Mouse (Mus musculus) midbrain, embryonic 11.5 days (tissue): ENCODE data around the gene Map4k2. TPM values are rescaled to one million over a fixed set of nuclear protein-coding genes. Genes with fewer than 3 reads are reported as not detected.

ENCODE experiments used
- ATAC-seq: fragments of 200-750 bp; cut with Nextera tagmentation; 2 replicates; pipeline ENCODE4 v1.8.0; 2017; ENCODE audit warnings: moderate TSS enrichment, moderate library complexity; ENCODE audit not compliant: low FRiP score
- DNase-seq: peaks from one replicate; pipeline ENCODE4 v3.0.0; 2015; ENCODE audit warnings: low spot score; ENCODE audit errors: missing footprints
- H3K27ac ChIP-seq: fragments of 300-500 bp; sonication (generic); 2 replicates; pipeline ENCODE4 v1.5.1; 2014; ENCODE audit warnings: low read depth, low read length
- H3K27me3 ChIP-seq: fragments of 300-500 bp; sonication (generic); 2 replicates; pipeline ENCODE4 v1.6.1; 2014; ENCODE audit warnings: mild to moderate bottlenecking, low read length, moderate library complexity, mixed read lengths; ENCODE audit not compliant: control insufficient read depth, insufficient read depth
- H3K36me3 ChIP-seq: fragments of 300-500 bp; sonication (generic); 2 replicates; pipeline ENCODE4 v1.6.1; 2014; ENCODE audit warnings: mild to moderate bottlenecking, low read length, moderate library complexity, mixed read lengths; ENCODE audit not compliant: control insufficient read depth, insufficient read depth
- H3K4me1 ChIP-seq: fragments of 300-500 bp; sonication (generic); 2 replicates; pipeline ENCODE4 v1.6.1; 2014; ENCODE audit warnings: low read length; ENCODE audit not compliant: control insufficient read depth, insufficient read depth
- H3K4me2 ChIP-seq: fragments of 300-500 bp; sonication (generic); 2 replicates; pipeline ENCODE4 v1.6.1; 2014; ENCODE audit warnings: mild to moderate bottlenecking, moderate library complexity
- H3K4me3 ChIP-seq: fragments of 300-500 bp; sonication (generic); 2 replicates; pipeline ENCODE4 v1.5.1; 2014; ENCODE audit warnings: low read depth, low read length
- H3K9ac ChIP-seq: fragments of 300-500 bp; sonication (generic); 2 replicates; pipeline ENCODE4 v1.6.1; 2014; ENCODE audit warnings: low read length
- H3K9me3 ChIP-seq: fragments of 300-500 bp; sonication (generic); 2 replicates; pipeline ENCODE4 v1.6.1; 2016; ENCODE audit warnings: low read length; ENCODE audit not compliant: control insufficient read depth
- WGBS: fragments of 180-500 bp; shearing (Covaris S2); extraction: QIAGEN DNeasy Blood & Tissue Kit; methylation state at CpG from one replicate; pipeline ENCODE4 v1.1.7; 2014; 5-methylcytosine and 5-hydroxymethylcytosine counted together
- polyA plus RNA-seq: library from polyadenylated mRNA; unstranded; fragments of >200 nt; fragmentation: Nextera tagmentation; extraction: Ambion mirVana; gene quantifications from 2 replicates; pipeline ENCODE4 v1.2.1, GENCODE M21; 2014

Gene Map4k2
- polyA plus RNA-seq, 1 experiment from 2014 or later, result 8.6 TPM

GRCm38 (mm10) chr19:6302114-6302513 is 38.8 kb upstream of the Map4k2 start:
- Histone ChIP-seq H3K4me1 (peaks cover 6% of the 10 kb centered on the region), H3K4me3 (no peak overlapping the region), H3K9me3 (no peaks in the 10 kb centered on the region), H3K9ac (no peak overlapping the region), H3K4me2 (no peak overlapping the region), H3K27me3 (no peaks in the 10 kb centered on the region), H3K27ac (no peak overlapping the region), H3K36me3 (peaks cover 15% of the 10 kb centered on the region)
- DNase-seq (no peak), ATAC-seq (no peak)
- 94% methylated on average over 5 of the region's 5 CpGs for WGBS

- Histone ChIP-seq H3K4me3 (no peak overlapping the region), H3K27ac (no peak overlapping the region), H3K4me1 (peaks cover 6% of the 10 kb centered on the region), H3K4me2 (no peak overlapping the region), H3K36me3 (peaks cover 13% of the 10 kb centered on the region), H3K9ac (no peak overlapping the region), H3K27me3 (no peaks in the 10 kb centered on the region), H3K9me3 (no peaks in the 10 kb centered on the region)
- 56% methylated on average over 4 of the region's 4 CpGs for WGBS
- ATAC-seq (no peak), DNase-seq (no peak)
Observed at GRCm38 (mm10) chr19:6302522-6302921, 38.4 kb upstream of the Map4k2 start.

- no peak overlapping the region for H3K9ac ChIP-seq
- H3K27ac ChIP-seq, result no peak overlapping the region
- peaks cover 6% of the 10 kb centered on the region for H3K4me1 ChIP-seq
- no peak overlapping the region for H3K4me3 ChIP-seq
- H3K36me3 ChIP-seq, result peaks cover 2% of the 10 kb centered on the region; the same call in 1 of the 2 replicates
- 77% methylated on average over 6 of the region's 6 CpGs for WGBS
- DNase-seq (no peak), ATAC-seq (no peak)
- H3K27me3 ChIP-seq, result no peaks in the 10 kb centered on the region
- H3K9me3 ChIP-seq, result no peaks in the 10 kb centered on the region
- no peak overlapping the region for H3K4me2 ChIP-seq
Observed at GRCm38 (mm10) chr19:6303831-6304230, 37.1 kb upstream of the Map4k2 start.

GRCm38 (mm10) chr19:6304787-6305516 is 36.0 kb upstream of the Map4k2 start:
- DNase-seq, result peak; percentile 97
- no peaks in the 10 kb centered on the region for H3K36me3 ChIP-seq

GRCm38 (mm10) chr19:6305517-6306115 is 35.3 kb upstream of the Map4k2 start:
- ATAC-seq (no peak), DNase-seq (peak; percentile 82)
- H3K9me3 ChIP-seq, result no peaks in the 10 kb centered on the region
- peak overlapping the region; percentile 68 for H3K4me3 ChIP-seq
- H3K27ac ChIP-seq, result no peak overlapping the region
- 55% methylated on average over 8 of the region's 8 CpGs for WGBS
- H3K4me2 ChIP-seq, result peak overlapping the region; percentile 55
- H3K36me3 ChIP-seq, result no peaks in the 10 kb centered on the region
- no peaks in the 10 kb centered on the region for H3K27me3 ChIP-seq
- H3K9ac ChIP-seq, result peak overlapping the region; percentile 67; the same call in 1 of the 2 replicates
- H3K4me1 ChIP-seq, result peaks cover 3% of the 10 kb centered on the region

More at GRCm38 (mm10) chr19:6304787-6305516, 36.0 kb upstream of the Map4k2 start:
- no peak overlapping the region for H3K9ac ChIP-seq
- WGBS, result 29% methylated on average over 5 of the region's 5 CpGs
- H3K27ac ChIP-seq, result no peak overlapping the region
- no peaks in the 10 kb centered on the region for H3K27me3 ChIP-seq
- H3K4me3 ChIP-seq, result no peak overlapping the region
- H3K4me2 ChIP-seq, result no peak overlapping the region
- peaks cover 6% of the 10 kb centered on the region for H3K4me1 ChIP-seq
- peak; percentile 62; the same call in 1 of the 2 replicates for ATAC-seq
- H3K9me3 ChIP-seq, result no peaks in the 10 kb centered on the region

- peak within 1 kb of the TSS; percentile 67 for H3K9ac ChIP-seq
- peak; percentile 78 for ATAC-seq
- H3K9me3 ChIP-seq, result no peaks in the 10 kb centered on the region
- H3K27me3 ChIP-seq, result no peaks in the 10 kb centered on the region
- DNase-seq, result peak; percentile 97
- H3K4me3 ChIP-seq, result peak within 1 kb of the TSS; percentile 68
- peak within 1 kb of the TSS; percentile 55 for H3K4me2 ChIP-seq
- no peaks in the 10 kb centered on the region for H3K36me3 ChIP-seq
- H3K4me1 ChIP-seq, result peaks cover 3% of the 10 kb centered on the region
- under 1% methylated on average over 37 of the region's 38 CpGs for WGBS
- H3K27ac ChIP-seq, result no peak within 1 kb of the TSS
Observed at GRCm38 (mm10) chr19:6306137-6306551, 34.8 kb upstream of the Map4k2 start, which contains the start of gene Cdc42bpg. Gene Cdc42bpg (plus strand): TSS chr19:6306456.

GRCm38 (mm10) chr19:6306586-6306985 is 34.3 kb upstream of the Map4k2 start:
- ATAC-seq (peak; percentile 63), DNase-seq (peak; percentile 97)
- Histone ChIP-seq H3K4me3 (peak overlapping the region; percentile 68), H3K27ac (no peak overlapping the region), H3K36me3 (no peaks in the 10 kb centered on the region), H3K27me3 (no peaks in the 10 kb centered on the region), H3K4me1 (peaks cover 3% of the 10 kb centered on the region), H3K4me2 (peak overlapping the region; percentile 55), H3K9ac (peak overlapping the region; percentile 67), H3K9me3 (no peaks in the 10 kb centered on the region)
- 2% methylated on average over 34 of the region's 34 CpGs for WGBS

GRCm38 (mm10) chr19:6307733-6308531 is 33.0 kb upstream of the Map4k2 start:
- Histone ChIP-seq H3K27me3 (no peaks in the 10 kb centered on the region), H3K4me2 (no peak overlapping the region), H3K9ac (0 out of 2 replicates have a peak overlapping the region, but pooled peaks have one; percentile 4), H3K9me3 (no peaks in the 10 kb centered on the region), H3K4me3 (no peak overlapping the region), H3K27ac (no peak overlapping the region), H3K4me1 (peaks cover 3% of the 10 kb centered on the region), H3K36me3 (no peaks in the 10 kb centered on the region; the same call in 1 of the 2 replicates)
- WGBS, result 83% methylated on average over 9 of the region's 9 CpGs
- DNase-seq (no peak), ATAC-seq (no peak)
